Mouse (Mus musculus) kidney, postnatal 10 days (tissue): ENCODE data around the gene Mrpl2.

Experiments
- DNase-seq: peaks from one replicate; pipeline ENCODE4 v3.0.0; 2021; ENCODE audit warnings: mixed read lengths

Gene Mrpl2

DNA sequence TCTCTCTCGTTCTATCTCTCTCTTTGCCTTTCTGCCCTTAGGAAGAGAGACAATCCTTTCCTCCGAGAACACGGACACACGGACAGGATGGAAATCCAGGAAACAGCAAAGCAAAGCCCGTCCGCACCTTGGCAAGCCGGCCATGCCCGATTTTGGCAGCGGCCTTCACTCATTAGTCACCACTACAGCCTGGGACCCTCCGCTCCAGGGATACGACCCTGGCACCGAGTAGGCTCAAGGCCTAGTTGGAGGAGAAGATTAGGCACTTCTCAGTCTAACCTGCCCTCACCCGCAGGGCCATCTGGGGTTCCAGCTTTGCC, 17.6 kb upstream of the Mrpl2 start:
- no peak for DNase-seq

DNA sequence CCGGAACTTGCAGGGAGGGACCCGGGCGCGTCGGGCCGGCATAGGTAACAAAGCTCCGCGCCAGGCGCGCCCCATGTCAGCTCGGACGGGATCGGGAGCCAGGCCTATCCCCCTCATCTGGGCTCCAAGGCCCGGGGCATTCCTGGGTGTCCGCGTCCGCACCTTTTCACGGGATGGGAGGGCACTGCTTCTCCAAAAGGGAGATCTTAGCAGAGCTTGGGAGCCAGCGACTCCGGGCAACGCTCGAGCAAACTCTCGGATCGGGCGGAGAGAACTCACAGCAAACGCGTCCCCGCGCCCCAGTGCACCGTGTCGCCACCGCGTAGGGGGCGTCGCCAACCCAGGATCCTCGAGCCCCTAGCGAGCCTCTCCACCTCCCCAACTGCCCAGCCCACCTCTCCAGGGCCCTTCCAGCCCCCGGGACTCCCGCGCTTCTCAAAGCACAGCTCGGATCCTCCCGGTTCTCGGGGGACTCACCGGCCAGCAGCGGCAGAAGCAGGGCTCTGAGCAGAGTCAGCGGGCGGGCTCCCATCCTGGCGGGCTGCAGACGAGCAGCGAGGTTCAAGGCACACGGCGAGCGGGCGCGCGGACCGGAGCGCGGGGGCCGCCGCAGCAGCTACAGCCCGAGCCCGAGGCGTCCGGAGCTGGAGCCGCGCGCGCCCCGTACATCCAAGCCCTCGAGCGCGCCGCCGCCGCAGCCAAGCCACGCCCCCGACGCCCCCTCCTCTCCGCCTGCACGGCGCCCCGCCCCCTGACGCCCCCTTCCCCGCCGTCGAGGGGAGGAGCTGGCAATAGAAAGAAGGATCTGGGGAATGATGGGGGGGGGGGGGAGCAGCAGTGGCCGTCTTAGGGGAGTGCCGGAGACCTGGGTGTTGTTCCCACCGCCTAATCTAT, 17.0 kb upstream of the Mrpl2 start, which contains the start of gene Ptk7:
TSS of gene Ptk7 (minus strand) at position 714 of the 894 bp plus-strand sequence.
- peak; percentile 96 for DNase-seq

DNA sequence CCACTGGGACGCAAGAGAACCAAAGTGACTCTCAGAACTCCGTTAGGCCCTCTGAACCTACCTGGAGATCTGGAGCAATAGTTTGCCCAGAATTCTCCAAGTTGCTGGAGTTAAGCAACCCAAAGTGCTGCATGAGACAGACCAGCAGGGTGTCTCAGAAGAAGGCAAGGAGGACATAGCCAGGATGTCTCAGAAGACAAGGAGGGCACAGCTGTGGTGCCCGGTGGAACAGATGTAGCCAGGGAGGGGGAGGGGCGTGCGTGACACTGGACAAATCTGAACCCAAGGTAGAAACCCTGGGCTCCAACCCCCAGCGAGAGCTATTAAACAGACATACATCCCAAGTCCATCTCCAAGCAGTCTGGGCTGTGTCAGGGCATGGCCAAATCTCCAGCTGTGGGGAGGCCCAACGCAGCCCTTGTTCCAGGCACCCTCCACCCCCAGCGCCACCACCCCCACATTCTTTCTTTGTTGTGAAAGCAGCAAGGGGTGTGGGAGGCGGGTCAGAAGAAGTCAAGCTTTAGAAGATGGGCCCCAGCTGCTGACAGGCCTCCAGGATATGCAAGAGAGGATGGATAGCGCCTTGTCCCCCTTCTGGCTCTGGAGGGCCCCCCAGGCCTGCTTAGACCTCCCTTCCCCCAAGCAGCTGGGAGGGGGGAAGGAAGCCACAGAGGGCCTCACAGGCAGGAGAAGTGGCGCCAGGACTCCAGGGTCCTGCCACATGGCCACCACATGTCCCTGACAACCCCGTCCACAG, 16.2 kb upstream of the Mrpl2 start:
- DNase-seq = peak; percentile 90

DNA sequence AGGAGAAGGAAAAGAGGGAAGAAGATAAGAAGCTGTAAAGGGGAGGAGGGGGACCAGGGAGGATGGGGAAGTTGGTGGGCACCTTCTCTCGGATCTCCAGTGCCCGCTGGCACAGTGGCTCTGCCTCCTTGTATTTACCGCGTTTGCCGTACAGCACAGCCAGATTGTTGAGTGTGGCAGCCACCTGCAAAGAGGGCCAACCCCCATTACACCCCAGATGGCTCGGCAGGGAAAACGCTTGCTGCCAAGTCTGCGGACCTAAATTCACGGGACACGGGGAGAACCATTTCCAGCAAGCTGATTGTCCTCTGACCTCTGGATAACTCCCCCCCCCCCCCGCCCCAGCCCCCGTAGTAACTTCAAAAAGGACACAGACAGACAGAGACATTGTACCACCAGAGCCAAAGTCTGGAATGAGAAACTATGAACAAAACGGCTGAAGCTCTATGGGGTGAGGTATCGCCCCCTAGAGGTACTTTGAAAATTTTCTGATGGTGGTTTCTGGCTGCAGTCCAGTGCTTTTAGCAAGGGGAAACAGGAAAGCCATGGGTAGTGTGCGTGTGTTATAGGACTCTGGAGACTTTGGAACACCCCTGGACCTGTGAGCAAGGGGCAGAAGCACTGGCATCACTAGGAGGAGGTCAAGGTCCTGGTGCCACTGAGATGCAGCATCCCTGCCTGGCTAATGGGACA, 9.1 kb upstream of the Mrpl2 start:
- DNase-seq = peak; percentile 80

DNA sequence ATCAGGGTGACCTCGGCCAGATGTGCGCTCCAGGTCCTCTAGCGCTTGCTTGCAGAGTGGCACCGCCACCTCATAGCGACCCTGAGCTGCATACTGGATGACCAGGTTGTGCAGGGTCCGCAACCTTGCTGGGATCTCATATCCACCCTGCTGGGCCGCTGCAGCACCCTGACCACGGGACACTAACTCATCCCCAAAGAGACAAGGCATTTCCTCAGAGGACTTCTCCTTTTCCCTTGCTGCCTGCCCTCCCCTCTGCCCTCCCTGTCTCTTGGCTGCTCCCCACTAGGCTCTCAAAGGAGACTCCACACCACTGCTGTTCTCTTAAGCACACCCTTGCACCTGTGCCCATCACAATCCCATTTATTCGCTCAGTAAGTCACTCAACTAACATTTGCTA, 6.1 kb upstream of the Mrpl2 start:
- DNase-seq = no peak

DNA sequence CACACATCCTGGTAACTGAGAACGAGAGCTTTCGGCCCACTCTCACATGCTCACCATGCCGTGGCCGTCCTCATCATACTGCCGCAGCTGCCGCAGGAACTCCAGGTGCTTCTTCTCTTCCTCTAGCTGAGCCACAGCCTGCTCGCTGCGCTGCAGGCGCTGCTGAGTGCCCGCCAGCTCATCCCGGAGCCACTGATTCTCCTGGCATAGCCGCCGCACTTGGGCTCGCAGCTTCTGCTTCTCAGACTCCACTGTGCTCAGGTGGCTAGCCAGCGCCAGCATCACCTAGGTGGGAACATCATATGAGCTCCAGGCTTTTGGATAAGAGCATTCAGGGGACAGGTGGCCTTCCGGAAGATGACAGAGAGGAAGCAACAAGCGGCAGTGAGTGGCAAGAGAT, 4.0 kb upstream of the Mrpl2 start:
- no peak for DNase-seq

DNA sequence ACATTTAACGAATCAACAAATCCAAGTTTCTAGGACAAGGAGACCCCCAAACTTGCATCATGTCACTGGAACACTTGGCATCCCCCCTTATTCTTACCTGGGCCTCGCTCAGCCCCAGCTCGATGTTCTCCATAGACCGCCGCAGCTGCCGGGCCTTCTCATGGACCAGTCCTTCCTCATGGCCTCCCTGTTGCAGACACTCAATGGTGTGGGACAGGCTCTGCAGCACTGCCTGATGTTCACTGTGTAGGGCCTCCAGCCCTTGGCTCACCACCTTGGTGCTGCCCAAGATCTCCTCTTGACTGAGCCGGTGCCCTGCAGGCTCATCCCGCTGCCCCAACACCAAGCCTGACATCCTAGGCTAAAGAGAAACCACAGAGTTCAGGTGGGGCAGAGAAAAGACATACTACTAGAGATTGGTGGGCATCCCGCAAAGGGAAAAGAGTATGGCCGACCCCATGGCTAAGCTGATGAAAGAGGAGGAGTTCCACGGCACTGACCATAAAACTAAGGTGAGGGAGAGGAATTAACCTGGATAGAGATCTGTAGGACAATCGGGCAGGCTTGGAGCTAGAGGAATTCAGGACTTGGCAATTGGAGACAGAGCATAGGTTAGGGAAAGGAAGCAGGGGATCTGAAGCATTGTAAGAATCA, 1.8 kb upstream of the Mrpl2 start:
- DNase-seq = no peak

DNA sequence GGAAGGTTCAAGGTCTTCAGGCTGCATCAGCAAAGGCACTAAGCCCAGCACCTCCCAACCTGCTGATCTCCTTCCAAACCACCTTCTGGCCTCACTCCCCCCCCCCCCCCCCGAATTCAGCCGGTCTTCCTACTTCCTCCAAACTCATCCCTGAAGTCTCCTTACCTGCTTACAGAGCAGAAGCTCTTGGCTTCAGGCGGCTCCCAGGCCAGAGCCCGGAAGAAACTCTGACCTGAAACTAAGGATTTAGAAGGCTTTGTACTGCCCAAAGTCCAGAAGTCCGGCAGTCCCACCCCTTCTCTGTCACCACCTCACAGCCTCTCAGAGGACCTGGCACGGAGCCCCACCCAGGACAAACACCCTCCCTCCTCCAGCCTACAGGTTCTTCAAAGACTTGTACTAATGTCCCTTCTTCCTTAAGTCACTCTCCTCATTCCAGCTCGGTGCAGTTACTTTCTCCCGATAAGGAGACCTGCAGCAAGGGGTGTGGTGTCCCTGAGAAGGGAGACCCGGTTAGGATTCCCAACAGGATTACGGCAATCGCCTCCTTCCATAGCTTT, 1.0 kb upstream of the Mrpl2 start:
- peak; percentile 87 for DNase-seq

DNA sequence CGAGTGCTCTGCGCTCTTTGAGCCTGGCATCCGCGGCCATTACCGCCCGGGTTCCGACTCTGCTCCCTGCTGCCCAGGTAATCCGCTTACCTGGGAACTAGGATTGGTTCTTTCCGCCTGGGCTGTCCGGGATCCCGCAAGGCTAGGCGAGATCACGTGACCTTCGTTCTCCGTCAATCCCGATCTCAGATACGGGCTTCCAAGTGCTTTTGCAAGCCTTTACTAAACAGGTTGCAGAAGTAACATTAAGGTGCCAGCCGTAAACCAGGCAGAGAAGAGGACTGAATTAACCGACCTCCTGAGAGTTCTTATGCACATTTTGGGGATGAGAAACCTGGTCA, 263 bp downstream of the Mrpl2 start:
- no peak for DNase-seq

DNA sequence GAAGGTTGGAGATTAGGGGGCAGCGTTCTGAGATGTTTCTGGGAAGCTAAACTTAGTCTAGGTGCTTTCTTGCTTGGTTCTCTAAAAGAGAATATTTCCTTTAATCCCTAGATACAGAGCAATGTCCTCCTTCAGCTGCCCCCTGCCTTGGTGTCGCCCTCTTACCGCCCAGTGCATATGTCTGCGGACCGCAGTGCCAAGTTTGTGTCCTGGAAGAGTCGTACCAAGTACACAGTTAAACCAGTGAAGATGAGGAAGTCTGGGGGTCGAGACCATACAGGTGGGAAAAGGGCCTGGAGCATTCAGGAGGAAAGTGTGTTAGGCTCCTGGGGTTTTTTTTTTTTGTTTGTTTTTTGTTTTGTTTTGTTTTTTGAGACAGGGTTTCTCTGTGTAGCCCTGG, 1.2 kb downstream of the Mrpl2 start:
- DNase-seq = no peak

DNA sequence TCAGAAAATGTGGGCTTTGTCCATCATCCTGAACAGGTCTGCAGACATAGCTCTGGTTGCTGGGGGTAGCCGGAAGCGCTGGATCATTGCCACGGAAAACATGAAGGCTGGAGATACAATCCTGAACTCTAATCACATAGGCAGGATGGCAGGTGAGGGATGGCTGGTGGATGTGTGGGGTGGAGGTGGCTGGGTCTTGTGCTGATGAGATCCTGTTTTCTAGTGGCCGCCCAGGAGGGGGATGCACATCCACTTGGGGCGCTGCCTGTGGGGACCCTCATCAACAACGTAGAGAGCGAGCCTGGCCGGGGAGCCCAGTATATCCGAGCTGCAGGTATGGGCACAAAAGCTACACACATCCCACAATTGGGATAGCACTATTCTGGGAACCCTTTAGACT, 2.4 kb downstream of the Mrpl2 start:
- DNase-seq = no peak

DNA sequence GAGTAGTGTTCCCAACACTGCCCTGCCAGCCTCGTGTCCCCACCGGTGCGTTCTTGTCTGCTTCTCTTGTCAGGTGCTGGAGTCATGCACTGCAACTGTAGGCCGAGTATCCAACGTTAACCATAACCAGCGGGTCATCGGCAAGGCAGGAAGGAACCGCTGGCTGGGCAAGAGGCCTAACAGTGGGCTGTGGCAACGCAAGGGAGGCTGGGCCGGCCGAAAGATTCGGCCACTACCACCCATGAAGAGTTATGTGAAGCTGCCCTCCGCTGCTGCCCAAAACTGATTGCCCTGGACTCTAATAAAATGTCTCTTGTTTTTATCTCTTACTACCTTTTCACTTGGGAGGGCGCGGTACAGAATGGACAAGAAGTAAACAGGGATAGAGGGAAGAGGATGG, 3.8 kb downstream of the Mrpl2 start:
- peak; percentile 60 for DNase-seq

DNA sequence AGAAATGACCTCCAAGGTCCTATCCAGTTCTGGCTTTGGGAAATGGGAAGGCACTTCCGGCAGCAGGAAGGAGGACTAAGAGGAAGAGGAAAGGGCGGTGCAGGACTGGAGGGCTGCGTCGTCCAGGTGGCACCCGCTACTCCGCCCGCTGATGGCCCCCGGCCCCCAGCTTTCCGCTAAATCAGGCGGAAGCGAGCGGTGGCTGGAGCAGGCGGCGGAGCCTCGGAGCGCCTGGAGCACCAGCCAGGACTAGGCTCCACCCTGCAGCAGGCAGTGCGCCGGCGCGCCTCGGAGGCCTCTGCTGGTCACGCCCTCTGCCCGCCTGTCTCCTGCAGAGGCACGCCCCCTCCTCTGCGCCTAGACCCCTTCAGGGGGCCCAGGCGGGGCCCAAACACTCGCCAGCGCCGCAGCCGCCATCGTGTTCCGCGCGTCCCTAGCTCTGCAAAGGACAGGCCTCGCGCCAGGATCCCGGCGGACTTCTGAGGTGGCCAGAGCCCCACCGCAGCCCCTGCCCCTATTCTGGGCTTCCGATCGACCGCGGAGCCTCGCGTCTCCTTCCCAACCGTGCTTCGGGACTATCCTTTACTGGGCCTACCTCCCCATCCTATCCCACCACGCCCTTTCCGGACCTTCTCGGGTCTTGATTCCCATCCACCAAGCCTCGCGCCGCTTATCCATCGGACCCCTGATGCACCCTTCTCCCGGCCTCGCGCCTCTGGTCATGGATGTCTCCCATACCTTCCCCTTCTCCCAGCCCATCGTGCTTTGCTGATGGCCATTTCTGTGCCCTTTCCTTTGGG, 4.4 kb downstream of the Mrpl2 start, which contains the start of gene Cul7:
TSS of gene Cul7 (plus strand) at position 106 of the 800 bp plus-strand sequence.
- peak; percentile 97 for DNase-seq

DNA sequence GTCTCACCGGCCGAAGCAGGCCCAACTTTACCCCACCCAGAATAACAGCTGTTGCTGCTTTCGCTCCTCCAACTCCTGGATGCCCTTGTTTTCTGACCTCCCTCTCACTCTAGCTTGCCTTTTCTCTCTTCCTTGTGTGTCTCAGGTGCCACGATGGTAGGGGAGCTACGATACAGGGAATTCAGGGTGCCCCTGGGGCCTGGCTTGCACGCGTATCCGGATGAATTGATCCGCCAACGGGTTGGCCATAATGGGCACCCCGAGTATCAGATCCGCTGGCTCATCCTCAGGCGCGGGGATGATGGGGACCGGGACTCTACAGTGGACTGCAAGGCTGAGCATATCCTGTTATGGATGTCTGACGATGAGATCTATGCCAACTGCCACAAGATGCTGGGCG, 5.3 kb downstream of the Mrpl2 start:
- DNase-seq = no peak

DNA sequence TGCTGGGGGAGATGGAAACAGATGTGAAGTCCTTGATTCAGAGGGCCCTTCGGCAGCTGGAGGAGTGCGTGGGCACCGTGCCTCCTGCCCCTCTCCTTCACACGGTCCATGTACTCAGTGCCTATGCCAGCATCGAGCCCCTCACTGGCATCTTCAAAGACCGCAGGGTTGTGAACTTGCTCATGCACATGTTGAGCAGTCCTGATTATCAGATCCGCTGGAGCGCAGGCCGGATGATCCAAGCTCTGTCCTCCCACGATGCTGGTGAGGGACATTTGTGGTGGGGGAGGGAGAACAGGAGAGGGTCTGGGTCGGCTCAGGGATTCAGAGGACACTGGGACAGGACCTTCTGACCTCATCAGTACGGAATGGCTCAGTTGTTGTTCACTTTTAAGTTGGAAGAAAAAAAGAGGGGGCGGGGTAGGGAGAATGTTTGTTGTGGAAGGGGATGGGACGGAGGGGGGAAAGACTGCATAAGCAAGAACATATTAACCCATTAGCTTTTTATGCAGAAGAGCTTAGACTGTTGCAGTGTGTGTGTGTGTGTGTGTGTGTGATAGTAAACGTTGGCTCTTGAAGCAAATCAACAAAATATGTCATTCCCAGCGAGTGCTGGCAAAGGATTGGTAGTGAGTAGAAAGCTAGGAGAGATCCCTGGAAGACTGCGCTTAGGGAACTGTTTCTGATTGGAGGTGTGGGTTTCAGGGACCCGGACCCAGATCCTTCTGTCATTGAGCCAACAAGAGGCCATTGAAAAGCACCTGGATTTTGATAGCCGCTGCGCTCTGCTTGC, 5.9 kb downstream of the Mrpl2 start:
- DNase-seq = no peak

DNA sequence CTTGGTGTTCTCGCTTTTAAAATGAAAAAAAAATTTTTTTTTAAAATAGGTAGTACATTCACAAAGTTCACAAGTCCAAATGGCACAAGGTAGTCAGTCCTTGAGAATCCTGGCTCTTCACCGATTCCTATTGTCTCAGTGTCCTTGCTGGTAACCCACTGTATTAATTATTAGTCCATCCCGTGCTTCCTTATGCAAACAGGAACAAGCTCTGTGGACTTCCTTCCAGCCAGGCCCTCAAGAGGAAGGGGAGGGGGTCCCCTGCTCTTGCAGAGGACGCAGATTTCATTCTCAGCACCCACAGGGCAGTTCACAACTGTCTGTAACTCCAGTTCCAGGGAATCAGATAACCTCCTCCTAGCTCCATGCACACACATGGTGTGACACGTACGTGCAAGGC, 10.0 kb downstream of the Mrpl2 start:
- DNase-seq = no peak

DNA sequence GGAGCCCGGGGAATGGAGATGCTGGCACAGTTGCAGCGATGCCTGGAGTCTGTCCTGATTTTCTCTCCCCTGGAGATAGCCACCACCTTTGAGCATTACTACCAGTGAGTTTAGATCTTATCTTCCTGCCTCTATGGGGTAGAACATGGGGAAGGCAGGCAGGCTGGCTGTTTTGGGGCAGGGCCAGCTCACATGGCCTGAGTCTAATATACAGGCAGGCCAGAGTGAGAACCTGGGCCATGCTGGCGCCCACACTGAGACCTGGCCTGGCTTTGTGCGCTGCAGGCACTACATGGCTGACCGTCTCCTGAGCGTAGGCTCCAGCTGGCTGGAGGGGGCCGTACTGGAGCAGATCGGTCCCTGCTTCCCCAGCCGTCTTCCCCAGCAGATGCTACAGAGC, 15.3 kb downstream of the Mrpl2 start:
- DNase-seq = no peak

DNA sequence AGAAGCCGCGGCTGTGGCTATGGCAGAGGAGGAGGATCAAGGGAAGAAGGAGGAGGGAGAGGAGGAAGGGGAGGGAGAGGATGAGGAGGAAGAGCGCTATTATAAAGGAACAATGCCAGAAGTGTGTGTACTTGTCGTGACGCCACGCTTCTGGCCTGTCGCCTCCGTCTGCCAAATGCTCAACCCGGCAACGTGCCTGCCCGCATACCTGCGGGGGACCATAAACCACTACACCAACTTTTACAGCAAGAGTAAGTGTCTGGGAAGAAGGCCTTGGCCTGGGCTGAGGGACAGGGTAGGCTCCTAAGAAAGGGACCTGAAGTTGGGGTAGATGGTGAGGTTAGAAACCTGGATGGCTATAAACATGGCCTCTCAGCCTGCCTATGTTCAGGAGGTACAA, 16.0 kb downstream of the Mrpl2 start:
- DNase-seq = no peak

DNA sequence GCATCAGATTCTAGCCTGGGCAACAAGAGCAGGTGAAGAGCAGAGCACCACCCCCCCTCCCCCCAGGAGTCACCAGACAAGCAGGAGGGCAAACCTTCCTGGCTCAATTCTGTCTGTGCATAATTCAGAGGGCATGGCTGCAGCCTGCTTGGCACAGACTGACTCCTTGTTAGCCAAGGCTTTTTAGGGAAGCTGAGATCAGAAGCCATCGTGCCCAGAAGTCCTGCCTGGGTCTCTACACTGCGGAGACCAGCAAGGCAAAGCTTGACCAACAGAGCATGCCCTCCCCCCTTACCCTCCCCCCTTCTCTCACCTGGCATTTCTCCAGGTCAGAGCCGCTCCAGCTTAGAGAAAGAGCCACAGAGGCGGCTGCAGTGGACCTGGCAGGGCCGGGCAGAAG, 16.7 kb downstream of the Mrpl2 start:
- peak; percentile 54 for DNase-seq

DNA sequence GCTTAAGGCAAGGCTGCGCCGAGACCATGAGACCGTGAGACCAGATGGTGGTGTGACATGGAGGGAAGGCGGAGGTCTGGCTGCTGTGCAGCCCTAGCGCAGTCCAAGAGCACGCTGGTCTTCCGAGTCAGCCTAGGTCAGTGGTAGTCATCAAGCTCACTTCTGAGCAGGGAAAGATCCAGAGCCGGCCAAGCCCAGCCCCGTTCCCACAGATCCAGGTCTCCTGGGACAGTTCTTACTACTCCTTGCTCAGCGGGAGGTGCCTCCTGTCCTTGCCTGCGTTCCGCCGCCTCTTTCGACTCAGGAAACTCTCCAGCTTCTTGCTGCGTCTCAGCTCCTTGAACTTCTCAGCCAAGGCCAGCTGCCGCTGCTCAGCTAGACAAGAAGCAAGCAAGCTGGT, 21.7 kb downstream of the Mrpl2 start:
- no peak for DNase-seq

DNA sequence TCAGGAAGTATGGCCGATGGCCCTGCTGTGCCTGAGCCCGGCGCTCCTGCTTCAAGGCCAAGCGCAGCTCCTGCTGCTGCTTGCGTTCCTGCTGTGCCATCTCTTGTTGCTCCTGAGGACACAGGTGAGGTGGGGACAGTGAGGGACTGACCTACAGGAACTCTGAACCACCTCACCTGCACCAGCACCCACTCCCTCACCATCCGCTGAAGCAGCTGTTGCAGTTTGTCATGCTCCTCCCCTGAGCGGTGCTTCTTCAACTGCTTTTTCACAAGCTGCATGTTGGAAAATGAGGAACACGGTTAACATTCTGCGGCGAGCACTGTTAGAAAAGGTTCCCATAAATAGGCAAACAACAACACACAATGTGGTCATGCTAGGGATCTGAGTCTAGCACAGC, 23.9 kb downstream of the Mrpl2 start:
- DNase-seq = no peak
